Mouse (Mus musculus): Measurements from ENCODE around the gene Ldlrad2.

The Ldlrad2 gene

DNA sequence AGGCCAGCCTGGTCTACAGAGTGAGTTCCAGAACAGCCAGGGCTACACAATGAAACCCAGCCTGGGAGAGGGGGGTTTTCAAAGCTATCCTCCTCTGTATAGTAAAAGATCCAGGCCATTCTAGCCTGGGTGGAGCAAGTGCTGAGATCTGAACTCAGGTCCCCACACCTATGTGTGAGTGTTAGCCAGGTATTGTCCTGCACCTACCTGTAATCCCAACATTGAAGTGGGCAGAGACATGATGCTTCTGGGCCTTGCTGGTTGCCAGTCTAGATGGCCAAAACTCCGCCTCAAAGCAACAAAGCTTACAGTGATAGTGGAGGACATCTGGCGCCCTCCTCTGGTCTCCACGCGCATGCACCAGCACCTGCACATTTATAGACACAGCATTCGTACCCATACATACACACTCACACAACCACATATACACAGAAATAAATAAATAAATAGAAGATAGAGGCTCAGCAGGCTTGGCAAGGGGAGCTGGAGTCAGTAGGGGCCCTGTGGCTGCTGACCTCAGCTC, 28.3 kb downstream of the Ldlrad2 start:
- DNase-seq = peak; percentile 10 to 58

DNA sequence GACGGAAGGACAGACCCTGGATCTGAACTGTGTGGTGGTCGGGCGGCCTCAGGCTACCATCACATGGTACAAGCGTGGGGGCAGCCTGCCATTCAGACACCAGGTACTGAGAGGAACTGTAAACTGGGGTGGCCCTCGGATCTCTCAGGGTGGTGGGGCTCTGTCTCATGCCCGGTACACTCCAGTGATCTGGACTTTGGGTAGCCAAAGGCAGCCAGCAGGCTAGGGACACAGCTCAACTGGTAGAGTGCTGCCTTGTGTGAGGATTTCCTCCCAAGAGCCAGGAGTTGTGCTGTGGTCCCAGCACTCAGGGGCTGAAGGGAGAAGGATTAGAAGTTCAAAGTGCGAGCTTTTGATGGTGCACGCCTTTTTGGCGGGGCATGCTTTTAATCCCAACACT, 28.8 kb downstream of the Ldlrad2 start:
- DNase-seq = peak; percentile 14 to 18

DNA sequence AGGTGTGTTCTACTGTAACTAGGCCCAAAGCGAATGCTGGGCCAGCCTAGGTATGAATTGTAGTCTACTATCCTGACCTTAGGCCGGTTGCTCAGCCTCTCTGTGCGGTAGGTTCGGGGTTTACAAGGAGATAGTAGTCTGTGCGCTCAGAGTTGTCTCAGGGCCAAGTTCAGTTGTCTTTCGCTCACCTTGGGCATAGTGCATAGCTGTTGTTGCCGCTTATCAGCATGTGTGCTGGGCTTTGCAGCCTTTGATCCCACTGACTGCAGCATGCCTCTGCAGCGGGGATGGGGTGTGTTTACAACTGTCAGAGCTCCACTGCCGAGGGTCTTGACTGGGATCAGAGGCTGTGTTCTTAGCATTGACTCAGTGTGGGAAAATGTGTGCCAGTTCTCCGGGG, 31.4 kb downstream of the Ldlrad2 start:
- no peak for DNase-seq

DNA sequence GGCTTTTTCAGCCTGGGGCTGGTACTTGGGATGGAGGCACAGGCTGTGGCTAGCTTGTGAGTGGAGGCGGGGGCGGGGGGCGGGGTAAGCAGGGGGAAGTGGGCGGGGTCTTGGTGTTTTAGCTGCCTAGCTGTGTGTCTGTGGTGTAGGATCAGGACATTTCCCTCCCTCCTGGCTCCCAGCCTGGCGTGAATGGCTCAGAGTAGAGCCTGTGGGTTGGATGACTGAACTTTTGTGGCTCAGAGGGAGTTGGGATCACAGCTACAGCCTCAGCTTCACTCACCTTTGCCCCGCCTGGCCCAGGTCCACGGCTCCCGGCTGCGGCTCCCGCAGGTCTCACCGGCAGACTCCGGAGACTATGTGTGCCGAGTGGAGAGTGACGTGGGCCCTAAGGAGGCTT, 34.0 kb downstream of the Ldlrad2 start:
- peak; percentile 85 to 86 for DNase-seq

DNA sequence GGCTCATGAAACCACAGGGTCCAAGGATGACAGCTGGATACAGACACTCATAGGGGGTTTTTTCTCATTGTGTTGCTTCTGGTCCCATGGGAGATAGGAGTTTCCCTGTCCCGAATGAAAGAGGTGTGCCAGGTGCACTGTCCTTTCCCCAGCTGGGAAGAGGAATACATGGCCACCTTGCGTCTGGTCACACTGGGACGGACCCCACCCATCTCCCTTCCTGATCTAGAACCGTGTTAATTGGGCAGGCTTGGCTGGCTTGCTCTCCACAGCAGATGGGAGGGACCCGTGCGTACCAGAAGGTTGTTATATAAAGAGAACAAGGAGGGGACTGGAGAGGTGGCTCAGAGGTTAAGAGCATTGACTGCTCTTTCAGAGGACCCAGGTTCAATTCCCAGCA, 46.5 kb downstream of the Ldlrad2 start:
- DNase-seq = no peak

DNA sequence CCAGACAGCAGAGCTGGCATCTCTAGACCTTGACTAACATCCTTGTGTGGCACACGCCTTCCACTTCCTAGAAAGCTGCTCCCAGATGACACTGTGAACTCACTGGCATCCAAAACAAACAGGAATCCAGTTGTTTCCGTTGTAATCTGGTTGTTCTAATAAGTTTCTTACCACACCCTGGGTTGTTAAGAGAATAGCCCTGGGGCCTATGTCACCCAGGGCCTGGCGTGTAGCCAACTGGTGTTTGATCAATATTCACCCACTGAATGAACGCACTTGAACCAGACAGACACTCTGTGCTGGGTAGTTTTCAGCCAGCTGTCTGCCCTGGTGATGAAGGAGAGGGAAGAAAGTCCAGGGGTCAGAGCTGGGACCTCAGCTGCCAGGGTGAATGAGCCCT, 47.0 kb downstream of the Ldlrad2 start:
- DNase-seq = peak; percentile 55 to 63

DNA sequence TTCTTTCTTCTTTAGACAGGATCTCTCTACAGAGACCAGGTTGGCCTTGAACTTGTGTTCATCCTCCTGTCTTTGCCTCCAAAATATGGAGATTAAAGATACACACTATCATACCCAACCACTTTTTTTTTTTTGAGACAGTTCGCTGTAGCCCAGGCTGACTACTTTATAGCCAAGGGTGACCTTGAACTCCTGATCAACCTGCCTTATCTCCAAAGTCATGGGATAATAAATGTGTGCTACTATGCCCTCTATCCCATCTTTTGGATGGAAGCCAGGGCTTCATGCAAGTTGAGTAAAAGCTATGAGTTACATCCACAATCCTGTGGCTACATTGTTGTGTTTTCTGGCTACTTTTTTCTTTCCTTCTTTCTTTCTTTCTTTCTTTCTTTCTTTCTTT, 48.9 kb downstream of the Ldlrad2 start:
- DNase-seq = no peak

Measured in kidney, adult 8-10 months (tissue).